ENCODE assay signal across 31 mouse cellular contexts in genomic region chr5:66898252-66898651, GRCm38 (mm10).
DNase-seq lines count a peak whose midpoint lies in the region; ATAC-seq and TF ChIP-seq lines count a peak whose summit lies in the region.
"Had no signal": no experiment of that assay in that cellular context is flagged by ENCODE, and none has a peak within 500 bp of the region (broad histone marks: within the 10 kb centered on the region; RNA-seq: fewer than 3 reads in every experiment).

No protein-coding gene starts in this region.

- no peak for TF ChIP-seq POLR2A in cortical plate, adult 2 months (IDR thresholded peaks at IDR 0.05; ENCODE audit: extremely low read depth, insufficient read depth, low read length)
- TF ChIP-seq POLR2A in lung, adult 2 months (IDR thresholded peaks at IDR 0.05; ENCODE audit: borderline replicate concordance, extremely low read depth, low read depth, low read length) = peak; percentile 86; the same call in 1 of the 2 replicates

- no peak for DNase-seq in hindbrain, embryonic 10.5 days (ENCODE audit: low spot score)
- DNase-seq in lung, adult 2 months = no peak
- DNase-seq in lung, postnatal 25 days (ENCODE audit: low spot score) = peak; percentile 34
- DNase-seq in yolk sac, embryonic 10.5 days (ENCODE audit: low spot score) = no peak
- DNase-seq: adrenal gland, adult 2 months; B cell, adult 2 months; cerebellum, adult 11 months; cerebellum, adult 9-11 months; embryo, embryonic 11 days; gastrocnemius, postnatal 25 days; heart, adult 2 months; heart, postnatal 14 days; kidney, adult 8-10 months; kidney, postnatal 14 days; layer of hippocampus, postnatal 36 days; liver; thymus, adult 18-20 months; thymus, postnatal 36 days had no signal

- WGBS in hindbrain, embryonic 16.5 days = 75% methylated on average over 1 of the region's 1 CpGs
- WGBS in hindbrain, embryonic 10.5 days = 88% methylated on average over 1 of the region's 1 CpGs
- WGBS in lung, adult 2 months = 63% methylated on average over 1 of the region's 1 CpGs

- no peaks in the 10 kb centered on the region for H3K4me1 ChIP-seq in hindbrain, embryonic 16.5 days (ENCODE audit: control insufficient read depth, insufficient read depth, low read depth, low read length)
- H3K4me1 ChIP-seq in hindbrain, embryonic 10.5 days (replicated peaks) = no peaks in the 10 kb centered on the region
- peaks cover 10% of the 10 kb centered on the region for H3K4me1 ChIP-seq in cortical plate, adult 2 months (ENCODE audit: control insufficient read depth, insufficient read depth, low read length)
- peaks cover 10% of the 10 kb centered on the region for H3K4me1 ChIP-seq in lung, adult 2 months (ENCODE audit: control insufficient read depth, insufficient read depth, low read length)
- H3K4me1 ChIP-seq: forebrain, embryonic 13.5 days; hindbrain, embryonic 13.5 days; intestine, embryonic 15.5 days; liver, embryonic 15.5 days; midbrain, embryonic 12.5 days had no signal

- TF ChIP-seq CTCF in cortical plate, adult 2 months (IDR thresholded peaks at IDR 0.05; ENCODE audit: extremely low read depth, insufficient read depth, low read length) = no peak
- TF ChIP-seq CTCF in lung, adult 2 months (IDR thresholded peaks at IDR 0.05; ENCODE audit: insufficient read depth, low read length) = no peak

- H3K4me3 ChIP-seq in hindbrain, embryonic 16.5 days (ENCODE audit: low read length) = no peak overlapping the region
- no peak overlapping the region for H3K4me3 ChIP-seq in hindbrain, embryonic 10.5 days
- H3K4me3 ChIP-seq in cortical plate, adult 2 months (ENCODE audit: insufficient read depth, low read length) = no peak overlapping the region
- H3K4me3 ChIP-seq in lung, adult 2 months (replicated peaks; ENCODE audit: extremely low read depth, low read depth, low read length) = peak overlapping the region; percentile 51
- H3K4me3 ChIP-seq: embryonic facial prominence, embryonic 13.5 days; erythroblast, embryonic 14.5 days; forebrain, embryonic 13.5 days; heart, adult 2 months; heart, embryonic 13.5 days; hindbrain, embryonic 13.5 days; intestine, embryonic 15.5 days; liver, embryonic 15.5 days; midbrain, embryonic 12.5 days had no signal

- no peak overlapping the region for H3K4me2 ChIP-seq in hindbrain, embryonic 16.5 days (ENCODE audit: low read length)
- H3K4me2 ChIP-seq: embryonic facial prominence, embryonic 13.5 days; forebrain, embryonic 13.5 days; heart, embryonic 13.5 days; hindbrain, embryonic 13.5 days; intestine, embryonic 15.5 days; liver, embryonic 15.5 days; midbrain, embryonic 12.5 days had no signal

- no peaks in the 10 kb centered on the region for H3K36me3 ChIP-seq in hindbrain, embryonic 16.5 days (ENCODE audit: control insufficient read depth, insufficient read depth, low read length)
- no peaks in the 10 kb centered on the region for H3K36me3 ChIP-seq in hindbrain, embryonic 10.5 days
- H3K36me3 ChIP-seq: embryonic facial prominence, embryonic 13.5 days; G1E; heart, embryonic 13.5 days; hindbrain, embryonic 13.5 days; intestine, embryonic 15.5 days; liver, embryonic 15.5 days; midbrain, embryonic 12.5 days had no signal

- no peak overlapping the region for H3K27ac ChIP-seq in hindbrain, embryonic 16.5 days (ENCODE audit: low read depth, low read length)
- H3K27ac ChIP-seq in hindbrain, embryonic 10.5 days = no peak overlapping the region
- peak overlapping the region; percentile 1; the same call in 1 of the 2 replicates for H3K27ac ChIP-seq in cortical plate, adult 2 months (ENCODE audit: insufficient read depth, low read length)
- H3K27ac ChIP-seq: embryonic facial prominence, embryonic 13.5 days; forebrain, embryonic 13.5 days; heart, adult 2 months; heart, embryonic 13.5 days; hindbrain, embryonic 13.5 days; intestine, embryonic 15.5 days; liver, embryonic 15.5 days; midbrain, embryonic 12.5 days had no signal

- H3K9ac ChIP-seq in hindbrain, embryonic 16.5 days (ENCODE audit: low read depth, low read length) = no peak overlapping the region
- H3K9ac ChIP-seq: embryonic facial prominence, embryonic 13.5 days; forebrain, embryonic 13.5 days; heart, embryonic 13.5 days; hindbrain, embryonic 13.5 days; intestine, embryonic 15.5 days; liver, embryonic 15.5 days; midbrain, embryonic 12.5 days had no signal

- no peaks in the 10 kb centered on the region for H3K27me3 ChIP-seq in hindbrain, embryonic 16.5 days (replicated peaks; ENCODE audit: control insufficient read depth, insufficient read depth, low read length)
- H3K27me3 ChIP-seq in hindbrain, embryonic 10.5 days (ENCODE audit: insufficient read depth, poor library complexity, severe bottlenecking) = no peaks in the 10 kb centered on the region
- H3K27me3 ChIP-seq: CH12.LX; embryonic facial prominence, embryonic 13.5 days; forebrain, embryonic 13.5 days; hindbrain, embryonic 13.5 days; intestine, embryonic 15.5 days; liver, embryonic 15.5 days; midbrain, embryonic 12.5 days had no signal

- no peaks in the 10 kb centered on the region for H3K9me3 ChIP-seq in hindbrain, embryonic 16.5 days (ENCODE audit: control insufficient read depth, low read length)
- H3K9me3 ChIP-seq in hindbrain, embryonic 10.5 days = no peaks in the 10 kb centered on the region
- H3K9me3 ChIP-seq: embryonic facial prominence, embryonic 13.5 days; forebrain, embryonic 13.5 days; heart, embryonic 13.5 days; hindbrain, embryonic 13.5 days; intestine, embryonic 15.5 days; liver, embryonic 15.5 days; midbrain, embryonic 12.5 days had no signal

- 0 out of 2 replicates have a peak, but pooled peaks have one; percentile 14 for ATAC-seq in hindbrain, embryonic 16.5 days
- ATAC-seq in erythroid progenitor cell, adult 5-6 weeks (replicated peaks; ENCODE audit: low FRiP score, poor library complexity, severe bottlenecking) = no peak
- ATAC-seq: forebrain, embryonic 13.5 days; intestine, embryonic 15.5 days had no signal
